Mouse (Mus musculus) activated CD4-positive, CD25-positive, alpha-beta regulatory T cell, adult 4 months (primary cell): Measurements from ENCODE around the gene Slc45a1. TPM values are rescaled to one million over a fixed set of nuclear protein-coding genes. Genes with fewer than 3 reads are reported as not detected.
"Not testable (repeated sequence)": the region's sequence is repeated elsewhere in the genome, so short reads cannot be mapped to it uniquely, and the experiment has no call there.

Experiments
- ATAC-seq: one replicate; pipeline ENCODE4 v1.8.0; 2017
- polyA plus RNA-seq, 2 experiments: library from polyadenylated mRNA; unstranded; fragments of 100-300 nt; shearing (Covaris generic); gene quantifications; one replicate each; pipeline ENCODE4 v1.2.1; 2017

Gene Slc45a1
- polyA plus RNA-seq, 2 experiments from 2014 or later = 0.21 TPM; not detected in 1

GRCm38 (mm10) chr4:150601489-150601888 lies 50.5 kb downstream of the Slc45a1 start:
- no peak for ATAC-seq

DNA sequence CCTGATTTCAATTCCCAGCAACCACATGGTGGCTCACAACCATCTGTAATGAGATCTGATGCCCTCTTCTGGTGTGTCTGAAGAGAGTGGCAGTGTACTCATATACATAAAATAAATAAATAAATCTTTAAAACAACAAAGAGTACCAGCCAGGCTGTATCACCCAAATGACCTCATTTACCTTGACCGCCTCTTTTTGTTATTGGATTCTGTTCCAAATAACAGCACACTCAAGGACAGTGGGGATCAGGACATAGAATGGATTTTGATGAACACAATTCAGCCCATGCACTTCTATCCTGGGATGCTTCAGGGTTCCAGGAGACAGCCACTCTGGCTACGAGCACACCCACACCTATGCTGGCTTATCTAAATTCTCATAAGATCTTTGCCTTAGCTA lies 51.5 kb downstream of the Slc45a1 start:
- not testable (repeated sequence) for ATAC-seq

GRCm38 (mm10) chr4:150599119-150599992 lies 52.6 kb downstream of the Slc45a1 start:
- ATAC-seq = no peak

GRCm38 (mm10) chr4:150598686-150599085 lies 53.3 kb downstream of the Slc45a1 start:
- no peak for ATAC-seq

DNA sequence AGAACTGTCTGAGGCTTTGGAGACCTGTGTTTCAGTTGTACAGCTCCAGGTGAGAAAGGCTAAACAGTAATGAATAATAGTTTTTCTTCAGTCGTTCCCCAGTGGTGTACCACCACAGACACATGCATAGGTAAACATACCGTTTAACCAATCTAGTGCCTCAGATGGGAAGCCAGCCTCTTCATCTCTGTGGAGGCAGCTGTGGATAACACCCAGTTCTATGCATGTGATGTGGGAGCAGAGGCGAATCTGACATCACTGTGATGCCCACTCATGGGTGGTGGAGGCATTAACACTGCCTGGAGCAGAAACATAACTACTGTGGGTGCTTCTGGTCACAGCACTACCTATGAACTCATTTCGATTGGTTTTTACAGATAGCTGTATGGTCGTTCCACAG lies 56.0 kb downstream of the Slc45a1 start:
- ATAC-seq = no peak

DNA sequence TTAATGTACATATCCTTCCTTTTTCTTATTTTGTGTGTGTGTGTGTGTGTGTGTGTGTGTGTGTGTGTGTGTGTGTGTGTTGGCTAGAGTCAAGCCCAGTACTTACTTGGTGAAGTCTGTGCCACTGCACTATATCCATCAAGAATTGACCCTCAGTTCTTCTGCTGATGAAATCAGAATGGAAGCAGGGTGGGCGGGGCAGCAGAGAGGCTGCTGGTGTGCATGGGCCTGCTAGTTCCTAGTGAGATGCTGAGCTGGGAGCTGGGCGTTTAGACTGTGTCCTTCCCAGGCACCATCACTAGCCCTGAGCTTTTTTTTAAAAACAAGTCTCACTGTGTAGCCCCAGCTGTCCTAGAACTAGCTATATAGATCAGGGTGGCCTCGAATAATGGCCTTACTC lies 56.9 kb downstream of the Slc45a1 start:
- no peak for ATAC-seq

DNA sequence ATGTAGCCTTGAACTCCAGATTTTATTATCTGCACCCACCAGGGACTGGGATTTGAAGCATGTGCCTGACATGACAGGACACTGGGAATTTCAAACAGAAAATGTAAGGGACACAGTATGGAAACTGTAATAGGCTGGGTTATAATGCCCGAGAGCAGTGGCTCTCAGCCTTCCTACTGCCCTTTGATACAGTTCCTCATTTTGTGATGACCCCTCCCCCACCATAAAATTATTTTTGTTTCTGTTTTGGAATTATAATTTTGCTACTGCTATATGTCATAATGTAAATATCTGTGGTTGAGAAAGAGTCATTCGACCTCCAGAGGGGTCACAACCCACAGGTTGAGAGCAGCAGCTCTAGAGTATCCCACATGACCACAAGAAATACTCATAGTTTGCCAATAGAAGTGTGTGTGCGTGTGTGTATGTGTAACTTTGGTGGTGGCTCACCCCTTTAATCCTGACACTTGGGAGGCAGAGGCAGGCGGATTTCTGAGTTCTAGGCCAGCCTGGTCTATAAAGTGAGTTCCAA lies 57.6 kb downstream of the Slc45a1 start:
- ATAC-seq = no peak

GRCm38 (mm10) chr4:150593473-150594217 lies 58.3 kb downstream of the Slc45a1 start:
- peak; percentile 72 for ATAC-seq

DNA sequence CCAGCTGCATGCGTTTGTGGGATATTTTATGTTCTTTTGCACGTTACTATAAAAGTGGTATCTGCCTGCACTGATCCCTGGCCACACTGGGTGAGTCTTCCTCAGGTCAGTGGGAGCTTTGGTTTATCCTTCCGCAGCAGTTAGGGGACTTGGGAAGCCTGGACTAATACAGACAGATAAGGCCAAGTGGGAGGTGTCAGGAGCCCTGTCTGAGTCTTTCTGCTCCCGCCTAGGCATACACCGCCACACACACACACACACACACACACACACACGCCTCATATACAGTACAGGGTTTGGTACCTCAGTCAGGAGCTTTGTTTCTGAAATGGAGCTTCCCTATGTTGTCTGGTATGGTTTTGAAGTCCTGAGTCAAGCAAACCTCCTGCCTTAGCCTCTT lies 59.9 kb downstream of the Slc45a1 start:
- no peak for ATAC-seq

GRCm38 (mm10) chr4:150591602-150592001 lies 60.4 kb downstream of the Slc45a1 start:
- no peak for ATAC-seq

GRCm38 (mm10) chr4:150590621-150591282 lies 61.2 kb downstream of the Slc45a1 start:
- ATAC-seq = no peak

GRCm38 (mm10) chr4:150588300-150588621 lies 63.7 kb downstream of the Slc45a1 start:
- no peak for ATAC-seq

DNA sequence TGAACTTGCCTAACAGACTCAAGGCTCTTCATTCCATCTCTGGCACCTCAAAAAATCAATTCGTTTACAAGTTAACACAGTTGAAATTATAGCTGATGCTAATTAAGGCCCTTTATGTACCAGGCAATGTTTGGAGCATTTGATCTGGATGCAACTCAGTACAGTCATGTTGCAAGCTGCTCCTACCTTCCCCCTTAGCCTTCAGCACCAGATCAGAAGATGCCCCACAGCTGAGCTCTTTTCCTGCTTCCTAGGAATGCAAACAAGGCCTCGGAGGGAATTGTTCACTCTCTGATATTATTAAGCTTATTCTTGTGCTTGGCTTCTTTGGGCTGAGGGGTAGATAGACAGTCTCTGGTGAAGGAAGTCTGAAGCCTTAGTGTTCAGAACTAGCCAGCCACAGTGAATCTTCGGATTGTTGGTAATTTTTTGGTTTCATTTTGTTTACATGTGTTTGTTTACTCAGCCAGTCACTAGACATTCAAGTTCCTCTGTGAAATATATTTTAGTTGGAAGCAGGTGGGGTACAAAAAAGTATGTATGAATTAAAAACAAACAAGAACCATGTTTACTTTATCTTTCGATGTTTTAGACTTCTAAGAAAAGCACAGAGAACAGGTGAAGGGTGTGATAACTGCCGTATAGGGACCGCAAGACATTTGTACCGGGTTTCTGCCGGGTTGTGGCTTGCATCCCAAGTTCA lies 64.2 kb downstream of the Slc45a1 start:
- ATAC-seq = peak; percentile 11

DNA sequence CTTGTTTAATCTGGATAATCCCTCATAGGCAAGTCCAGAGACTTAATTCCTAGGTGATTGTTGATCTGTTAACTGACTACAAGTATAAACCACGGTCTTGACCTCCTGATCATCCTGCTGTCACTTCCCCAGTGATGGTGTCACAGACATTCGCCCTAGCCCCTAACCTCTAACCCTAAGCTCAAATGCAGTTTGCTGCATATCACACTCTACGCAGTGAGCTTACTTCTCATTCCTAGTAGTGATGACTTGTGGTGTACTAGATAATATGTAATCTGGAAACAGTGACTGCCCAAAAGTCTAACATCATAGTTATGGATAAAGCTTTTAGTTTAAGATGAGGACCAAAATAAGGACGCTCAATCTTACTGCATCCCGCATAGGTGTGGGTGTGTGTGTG lies 65.7 kb downstream of the Slc45a1 start:
- no peak for ATAC-seq

DNA sequence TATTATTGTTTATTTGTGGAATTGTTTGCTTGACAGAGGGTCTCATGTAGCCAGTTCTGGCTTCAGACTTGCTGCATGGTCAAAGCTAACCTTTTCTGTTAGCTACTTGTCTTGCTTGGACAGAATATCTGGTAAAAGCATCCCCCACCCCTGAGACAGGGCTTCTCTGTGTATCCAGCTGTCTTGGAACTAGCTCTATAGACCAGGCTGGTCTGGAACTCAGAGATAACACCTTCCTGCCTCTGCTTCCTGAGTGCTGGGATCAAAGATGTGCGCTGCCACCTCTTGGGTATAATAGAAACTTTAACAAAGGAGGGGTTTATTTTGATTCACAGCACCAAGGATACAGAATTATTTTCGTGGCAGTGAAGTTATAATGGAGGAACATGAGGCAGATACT lies 66.2 kb downstream of the Slc45a1 start:
- ATAC-seq = no peak

GRCm38 (mm10) chr4:150583777-150584135 lies 68.2 kb downstream of the Slc45a1 start:
- peak; percentile 40 for ATAC-seq

GRCm38 (mm10) chr4:150582966-150583776 lies 68.8 kb downstream of the Slc45a1 start:
- ATAC-seq = peak; percentile 47

DNA sequence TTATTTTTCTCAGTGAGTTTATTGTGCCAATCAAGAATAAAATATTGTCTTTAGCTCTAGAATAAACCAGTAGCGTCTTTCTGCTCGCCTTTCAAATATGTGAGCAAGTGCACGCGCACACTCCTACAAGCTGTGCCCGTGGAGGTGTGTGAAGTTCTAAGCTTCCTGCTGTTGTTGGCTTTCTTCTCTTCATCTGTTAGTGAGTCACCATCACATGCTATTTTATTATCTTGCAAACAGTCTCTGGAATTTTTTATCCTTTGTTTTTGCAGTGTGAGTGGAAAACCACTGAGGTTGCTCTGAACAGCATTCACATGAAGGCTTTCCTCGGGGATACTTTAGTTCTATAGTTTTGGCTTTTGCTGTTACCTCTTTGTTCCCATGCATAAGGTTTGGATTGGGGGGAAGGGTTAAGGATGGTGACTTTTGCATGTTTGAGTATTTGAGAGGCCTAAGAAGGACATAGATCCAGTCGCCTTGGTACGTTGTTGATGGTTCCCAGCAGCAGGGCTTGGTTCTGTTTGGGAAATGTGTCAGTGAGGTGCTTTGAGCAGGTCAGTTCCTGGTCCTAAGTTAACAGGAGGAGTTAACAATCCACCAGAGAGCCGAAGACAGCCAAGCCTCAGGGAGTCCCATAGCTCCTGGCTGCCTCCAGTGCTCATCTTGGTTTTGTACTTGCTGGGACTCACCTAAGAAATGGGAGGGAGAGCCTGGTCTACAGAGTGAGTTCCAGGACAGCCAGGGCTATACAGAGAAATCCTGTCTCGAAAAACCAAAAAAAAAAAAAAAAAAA lies 69.8 kb downstream of the Slc45a1 start:
- no peak for ATAC-seq
